Mouse (Mus musculus) c-Kit-positive CD71-negative TER-119-negative erythroid progenitor cells, embryonic 14.5 days (primary cell): ENCODE results near the gene Trhde.

Experiments used
- DNase-seq: peaks from one replicate; pipeline ENCODE4 v3.0.0-alpha.2; 2013; ENCODE audit warnings: low read depth

Gene Trhde

GRCm38 (mm10) chr10:114802161-114802651 is at the start of gene Trhde:
Gene Trhde (minus strand): TSS chr10:114802307.
- DNase-seq: no peak

DNA sequence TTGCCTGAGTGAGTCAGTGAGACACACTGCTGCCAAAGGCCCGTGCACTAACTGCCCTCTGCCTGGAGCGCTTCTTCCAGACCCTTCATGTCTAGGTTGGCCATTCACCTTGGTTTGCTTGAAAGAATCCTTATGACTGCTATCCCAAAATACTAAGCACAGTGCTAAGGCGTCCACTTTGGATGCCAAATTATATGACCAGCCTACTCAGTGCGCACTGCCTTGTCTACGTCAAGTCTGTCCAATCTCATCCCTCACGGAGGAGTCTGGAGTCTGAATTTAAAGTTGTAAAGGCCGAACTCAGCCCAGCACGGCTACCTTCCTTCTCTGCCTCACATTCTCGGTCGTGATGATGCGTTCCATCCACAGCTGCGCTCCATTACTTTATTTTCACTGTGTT is 39.9 kb upstream of the Trhde start:
- no peak for DNase-seq

GRCm38 (mm10) chr10:114841440-114841839 is 39.3 kb upstream of the Trhde start:
- DNase-seq: no peak

DNA sequence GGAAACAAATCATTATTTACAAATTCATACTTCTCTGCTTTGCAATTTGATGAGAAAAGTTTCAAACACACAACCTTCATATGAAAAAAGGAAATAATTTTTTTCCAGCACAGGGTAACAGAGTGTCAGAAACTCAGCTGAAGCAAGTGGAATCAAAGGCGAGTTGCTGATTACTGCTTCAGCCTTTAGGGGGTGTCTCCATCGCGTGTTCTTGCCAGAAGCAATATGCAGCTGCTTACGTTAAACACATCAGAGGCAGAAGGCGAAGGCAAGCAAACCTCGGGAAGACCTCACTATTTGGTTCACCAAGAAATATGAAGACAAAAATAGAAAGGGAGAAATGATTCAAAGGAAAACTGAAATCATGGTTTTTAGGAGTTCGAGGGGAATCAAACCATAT is 29.2 kb upstream of the Trhde start:
- no peak for DNase-seq

GRCm38 (mm10) chr10:114808799-114809198 is 6.7 kb upstream of the Trhde start:
- no peak for DNase-seq

DNA sequence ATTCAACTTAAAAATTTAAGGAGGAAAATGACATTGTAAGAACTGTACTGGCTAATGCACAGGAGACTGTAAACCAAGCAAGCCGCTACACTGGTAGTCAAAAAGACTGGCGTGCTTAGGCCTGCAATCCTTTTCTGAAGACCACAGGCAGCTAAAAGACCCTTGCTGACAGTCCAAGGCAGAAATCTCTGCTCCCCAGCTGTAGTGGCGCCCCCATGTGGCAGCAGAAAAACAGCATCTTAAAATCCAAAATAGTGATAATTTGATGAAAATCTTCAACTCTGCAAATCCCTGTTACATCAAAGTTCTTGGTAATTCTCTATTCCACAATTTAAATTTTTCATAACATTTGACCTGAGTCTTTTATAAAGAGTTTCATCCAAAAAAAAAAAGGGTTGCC is 3.8 kb upstream of the Trhde start:
- no peak for DNase-seq

DNA sequence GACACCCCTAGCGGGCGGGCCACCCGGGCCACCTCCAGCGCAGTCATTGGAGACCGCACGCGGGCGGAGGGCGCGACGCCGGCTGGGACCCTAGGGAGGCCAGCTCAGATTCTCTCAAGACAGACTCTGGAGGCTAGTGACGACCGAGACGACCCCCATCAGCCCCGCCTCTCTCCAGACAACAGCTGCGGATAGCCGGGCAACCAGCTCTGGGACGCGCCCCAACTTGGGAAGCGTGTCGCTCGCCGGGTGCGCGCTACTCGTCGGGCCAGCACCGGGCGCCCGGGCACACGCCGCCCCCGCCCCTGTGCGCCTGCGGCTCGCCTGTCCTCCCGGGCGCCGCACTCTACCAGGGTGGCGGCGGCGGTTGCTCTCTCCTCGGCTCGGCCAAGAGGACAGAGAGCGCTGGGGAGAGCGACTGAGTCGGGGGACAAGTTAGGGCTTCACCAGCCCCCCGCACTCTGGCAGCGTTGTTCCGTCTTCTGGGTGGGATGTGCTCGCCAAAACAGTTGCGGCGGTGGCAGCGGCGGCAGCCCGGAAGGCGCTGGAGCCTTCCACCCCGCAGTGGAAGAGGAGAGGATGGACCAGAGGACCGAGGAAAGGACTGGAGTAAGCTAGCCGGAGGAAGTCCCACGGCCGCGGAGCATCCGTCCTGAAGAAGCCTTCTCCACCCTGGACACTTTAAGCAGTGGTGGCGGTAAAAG is 498 bp downstream of the Trhde start:
- DNase-seq: no peak

- no peak for DNase-seq
Measured at GRCm38 (mm10) chr10:114800331-114801304, 1.5 kb downstream of the Trhde start.

- DNase-seq: no peak
Measured at GRCm38 (mm10) chr10:114799481-114799880, 2.6 kb downstream of the Trhde start.

DNA sequence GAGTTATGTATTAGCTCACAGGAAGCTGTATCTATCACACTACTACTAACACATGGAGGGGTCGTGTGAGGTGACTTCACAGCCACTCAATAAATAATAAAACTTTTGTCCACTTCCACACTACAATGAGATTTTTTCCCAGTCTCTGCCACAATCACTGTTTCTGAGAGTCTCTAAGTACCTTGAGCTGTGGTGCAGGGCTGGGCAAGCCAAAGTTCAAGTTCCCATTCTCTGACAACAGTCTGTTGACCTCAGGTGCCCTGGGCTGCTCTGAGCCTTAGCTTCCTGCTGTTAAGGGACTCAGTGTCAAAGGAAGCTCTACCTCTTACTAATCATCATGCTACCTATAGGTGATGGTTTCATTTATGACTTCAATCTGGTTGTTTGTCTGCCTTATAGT is 3.3 kb downstream of the Trhde start:
- no peak for DNase-seq

GRCm38 (mm10) chr10:114798218-114798617 is 3.9 kb downstream of the Trhde start:
- DNase-seq: no peak

- DNase-seq: no peak
Measured at GRCm38 (mm10) chr10:114797664-114798063, 4.4 kb downstream of the Trhde start.

DNA sequence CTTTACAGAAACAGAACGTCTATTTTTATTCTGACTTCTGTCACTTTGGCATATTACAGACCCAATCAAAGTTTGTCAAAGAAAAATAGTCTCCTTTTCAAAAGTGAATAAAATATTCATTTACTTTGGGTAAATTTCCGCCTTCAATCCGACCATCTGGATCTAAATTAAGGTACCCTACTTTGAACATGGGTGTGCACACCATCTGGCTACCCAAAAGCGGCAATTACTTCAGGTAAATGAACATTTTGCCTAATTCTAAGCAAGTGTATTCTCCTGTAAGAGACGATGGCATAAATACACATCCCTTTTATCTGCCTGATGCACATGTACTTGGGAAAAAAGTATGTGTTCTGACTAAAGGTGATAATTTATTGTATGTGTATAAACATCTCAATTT is 5.2 kb downstream of the Trhde start:
- DNase-seq: no peak

- no peak for DNase-seq
Measured at GRCm38 (mm10) chr10:114794214-114794613, 7.9 kb downstream of the Trhde start.

- DNase-seq: no peak
Measured at GRCm38 (mm10) chr10:114765914-114766313, 36.2 kb downstream of the Trhde start.

- no peak for DNase-seq
Measured at GRCm38 (mm10) chr10:114762125-114762524, 40.0 kb downstream of the Trhde start.

GRCm38 (mm10) chr10:114759240-114759639 is 42.9 kb downstream of the Trhde start:
- DNase-seq: no peak

DNA sequence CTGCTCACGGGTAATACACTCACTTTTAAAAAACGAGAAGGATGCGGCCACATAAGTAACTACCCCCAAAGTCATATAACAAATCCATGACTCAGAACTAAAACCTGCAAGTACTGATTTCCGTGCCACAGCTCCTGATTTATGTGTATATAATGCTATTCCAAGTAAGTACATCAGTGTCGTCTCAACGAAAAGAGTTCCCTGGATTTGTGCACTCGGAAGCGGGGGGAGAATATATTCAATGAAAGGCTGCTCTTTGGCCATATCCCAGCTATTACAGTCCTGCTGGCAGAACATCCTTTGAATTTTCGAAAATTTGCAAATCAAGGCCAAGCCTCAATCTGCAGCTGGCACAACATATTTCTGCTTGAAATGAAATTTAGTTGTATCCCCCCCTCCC is 43.5 kb downstream of the Trhde start:
- DNase-seq: no peak

DNA sequence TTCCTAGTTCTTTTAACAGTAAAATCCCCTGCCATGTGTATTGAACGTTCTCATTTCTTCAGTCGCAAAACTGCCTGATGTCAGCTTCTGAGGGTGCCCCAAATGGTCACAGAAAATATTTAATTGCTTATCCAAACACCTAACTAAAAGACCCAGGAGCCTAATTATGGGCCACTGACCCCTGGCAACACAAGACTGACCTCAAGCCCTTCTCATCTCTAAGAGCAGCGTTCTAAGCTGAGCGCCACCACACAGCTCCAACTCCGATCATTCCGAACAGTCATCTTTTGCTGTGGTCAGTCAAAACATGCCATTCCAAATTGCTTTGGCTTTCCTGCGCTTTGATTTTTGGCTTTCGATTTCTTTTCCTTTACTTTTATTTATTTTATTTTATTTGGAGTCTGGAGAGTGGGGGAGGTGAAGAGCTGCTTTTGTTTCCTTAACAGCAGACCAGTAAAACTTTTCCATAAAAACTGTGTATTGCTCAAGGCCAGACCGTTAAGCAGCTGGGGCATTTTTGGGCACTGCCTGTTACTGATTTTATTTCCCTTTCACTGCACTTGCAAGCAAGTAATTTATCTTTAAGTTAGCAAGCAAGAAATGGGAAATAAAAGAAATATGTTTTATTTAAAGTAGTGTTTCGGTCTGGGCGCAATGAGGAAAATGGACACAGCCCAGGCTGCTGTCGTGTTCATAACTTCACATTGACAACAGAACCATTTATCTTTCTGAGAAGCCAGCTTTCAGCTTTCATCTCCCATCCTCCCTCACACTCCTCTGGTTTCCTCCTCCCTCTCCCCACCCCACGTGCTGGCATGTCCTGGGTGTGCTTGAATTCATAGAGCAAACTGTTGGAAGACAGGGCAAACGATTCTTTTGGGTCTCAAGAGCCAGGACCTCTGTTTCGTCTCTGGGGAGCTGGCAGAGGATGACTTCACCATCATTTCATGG is 59.1 kb downstream of the Trhde start:
- DNase-seq: no peak

GRCm38 (mm10) chr10:114739916-114740315 is 62.2 kb downstream of the Trhde start:
- DNase-seq: no peak

GRCm38 (mm10) chr10:114737581-114737980 is 64.5 kb downstream of the Trhde start:
- no peak for DNase-seq

DNA sequence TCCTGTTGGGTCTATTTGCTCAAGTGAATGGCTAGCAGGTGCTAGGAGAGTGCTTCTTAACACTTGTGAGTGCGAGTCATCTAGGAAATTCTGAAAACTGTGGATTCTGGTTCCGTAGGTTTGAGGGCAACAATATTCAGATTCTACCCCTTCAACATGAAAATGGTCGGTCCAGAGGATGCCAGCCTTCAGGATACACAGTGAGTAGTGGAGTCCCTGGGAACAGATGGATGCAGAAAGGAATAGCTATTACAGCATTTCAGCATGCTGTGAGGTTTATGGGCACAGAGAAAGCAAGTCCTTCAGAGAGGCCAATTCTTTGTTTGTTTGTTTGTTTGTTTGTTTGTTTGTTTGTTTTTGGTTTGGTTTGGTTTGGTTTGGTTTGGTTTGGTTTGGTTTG is 65.7 kb downstream of the Trhde start:
- no peak for DNase-seq
